Mouse (Mus musculus) embryonic facial prominence, embryonic 13.5 days (tissue): Measurements from ENCODE around the gene Cwc22. TPM values are rescaled to one million over a fixed set of nuclear protein-coding genes. Genes with fewer than 3 reads are reported as not detected.
A peak's percentile ranks its signal among the peaks of the same experiment; 100 is the strongest.

Source experiments
- ATAC-seq: fragments of 200-750 bp; cut with Nextera tagmentation; 2 replicates; pipeline ENCODE4 v1.8.0; 2017; ENCODE audit warnings: low read depth; ENCODE audit not compliant: insufficient number of reproducible peaks, insufficient read depth, low FRiP score, low TSS enrichment
- H3K27ac ChIP-seq: fragments of 300-500 bp; sonication (generic); 2 replicates; pipeline ENCODE4 v1.5.1; 2015; ENCODE audit warnings: moderate library complexity, mild to moderate bottlenecking, inconsistent platforms
- H3K27me3 ChIP-seq: fragments of 300-500 bp; sonication (generic); 2 replicates; pipeline ENCODE4 v1.6.1; 2015; ENCODE audit warnings: mild to moderate bottlenecking, inconsistent platforms
- H3K36me3 ChIP-seq: fragments of 300-500 bp; sonication (generic); 2 replicates; pipeline ENCODE4 v1.6.1; 2015; ENCODE audit warnings: mild to moderate bottlenecking, inconsistent platforms
- H3K4me1 ChIP-seq: fragments of 300-500 bp; sonication (generic); 2 replicates; pipeline ENCODE4 v1.6.1; 2015; ENCODE audit warnings: inconsistent platforms
- H3K4me2 ChIP-seq: fragments of 300-500 bp; sonication (generic); 2 replicates; pipeline ENCODE4 v1.6.1; 2015; ENCODE audit warnings: moderate library complexity, mild to moderate bottlenecking, inconsistent platforms
- H3K4me3 ChIP-seq: fragments of 300-500 bp; sonication (generic); 2 replicates; pipeline ENCODE4 v1.5.1; 2015; ENCODE audit warnings: mild to moderate bottlenecking, inconsistent platforms
- H3K9ac ChIP-seq: fragments of 300-500 bp; sonication (generic); 2 replicates; pipeline ENCODE4 v1.6.1; 2015; ENCODE audit warnings: mild to moderate bottlenecking, inconsistent platforms
- H3K9me3 ChIP-seq: fragments of 300-500 bp; sonication (generic); 2 replicates; pipeline ENCODE4 v1.6.1; 2016; ENCODE audit warnings: inconsistent platforms
- WGBS: fragments of 180-500 bp; shearing (Covaris S2); methylation state at CpG from one replicate; pipeline ENCODE4 v1.1.7; 2015; ENCODE audit warnings: mixed read lengths; 5-methylcytosine and 5-hydroxymethylcytosine counted together
- polyA plus RNA-seq: library from polyadenylated mRNA; unstranded; fragments of >200 nt; fragmentation: Nextera tagmentation; extraction: Ambion mirVana; gene quantifications from 2 replicates; pipeline ENCODE4 v1.2.1, GENCODE M21; 2015

Gene Cwc22
- polyA plus RNA-seq, 1 experiment from 2014 or later: 35.5 TPM

- H3K27me3 ChIP-seq: no peaks in the 10 kb centered on the region
- WGBS: 96% methylated on average over 3 of the region's 3 CpGs
These were observed 16.4 kb upstream of the Cwc22 start for GRCm38 (mm10) chr2:77962450-77963193.

GRCm38 (mm10) chr2:77961256-77961655 lies 15.1 kb upstream of the Cwc22 start:
- 0 out of 2 replicates have a peak, but pooled peaks cover 3% of the 10 kb centered on the region for H3K9me3 ChIP-seq
- no peak overlapping the region for H3K4me2 ChIP-seq
- no peak for ATAC-seq
- H3K4me3 ChIP-seq: no peak overlapping the region
- no peaks in the 10 kb centered on the region for H3K36me3 ChIP-seq
- WGBS: 70% methylated on average over 1 of the region's 1 CpGs
- no peak overlapping the region for H3K9ac ChIP-seq
- H3K27me3 ChIP-seq: no peaks in the 10 kb centered on the region
- H3K4me1 ChIP-seq: no peaks in the 10 kb centered on the region
- no peak overlapping the region for H3K27ac ChIP-seq

More at GRCm38 (mm10) chr2:77962450-77963193, 16.4 kb upstream of the Cwc22 start:
- no peak overlapping the region for H3K4me3 ChIP-seq
- no peaks in the 10 kb centered on the region for H3K36me3 ChIP-seq
- H3K27ac ChIP-seq: no peak overlapping the region
- no peak overlapping the region for H3K9ac ChIP-seq
- ATAC-seq: no peak
- no peak overlapping the region for H3K4me2 ChIP-seq
- H3K9me3 ChIP-seq: 0 out of 2 replicates have a peak, but pooled peaks cover 3% of the 10 kb centered on the region
- H3K4me1 ChIP-seq: no peaks in the 10 kb centered on the region

GRCm38 (mm10) chr2:77960711-77961110 lies 14.5 kb upstream of the Cwc22 start:
- no peak overlapping the region for H3K4me2 ChIP-seq
- H3K36me3 ChIP-seq: no peaks in the 10 kb centered on the region
- no peak overlapping the region for H3K27ac ChIP-seq
- H3K9ac ChIP-seq: no peak overlapping the region
- WGBS: 79% methylated on average over 3 of the region's 3 CpGs
- H3K27me3 ChIP-seq: no peaks in the 10 kb centered on the region
- H3K4me1 ChIP-seq: no peaks in the 10 kb centered on the region
- 0 out of 2 replicates have a peak, but pooled peaks cover 3% of the 10 kb centered on the region for H3K9me3 ChIP-seq
- no peak for ATAC-seq
- no peak overlapping the region for H3K4me3 ChIP-seq

- Histone ChIP-seq H3K9ac (no peak overlapping the region), H3K27ac (no peak overlapping the region), H3K9me3 (0 out of 2 replicates have a peak, but pooled peaks cover 3% of the 10 kb centered on the region), H3K4me3 (no peak overlapping the region), H3K4me1 (no peaks in the 10 kb centered on the region), H3K27me3 (no peaks in the 10 kb centered on the region), H3K4me2 (no peak overlapping the region), H3K36me3 (no peaks in the 10 kb centered on the region)
- ATAC-seq: no peak
- 76% methylated on average over 1 of the region's 1 CpGs for WGBS
These were observed 13.2 kb upstream of the Cwc22 start for GRCm38 (mm10) chr2:77959341-77959740.

GRCm38 (mm10) chr2:77951415-77951913 lies 5.3 kb upstream of the Cwc22 start:
- Histone ChIP-seq H3K4me3 (no peak overlapping the region), H3K9ac (no peak overlapping the region), H3K4me1 (no peaks in the 10 kb centered on the region), H3K27me3 (no peaks in the 10 kb centered on the region), H3K36me3 (no peaks in the 10 kb centered on the region), H3K9me3 (no peaks in the 10 kb centered on the region), H3K27ac (no peak overlapping the region), H3K4me2 (no peak overlapping the region)
- WGBS: 87% methylated on average over 6 of the region's 6 CpGs
- ATAC-seq: no peak

DNA sequence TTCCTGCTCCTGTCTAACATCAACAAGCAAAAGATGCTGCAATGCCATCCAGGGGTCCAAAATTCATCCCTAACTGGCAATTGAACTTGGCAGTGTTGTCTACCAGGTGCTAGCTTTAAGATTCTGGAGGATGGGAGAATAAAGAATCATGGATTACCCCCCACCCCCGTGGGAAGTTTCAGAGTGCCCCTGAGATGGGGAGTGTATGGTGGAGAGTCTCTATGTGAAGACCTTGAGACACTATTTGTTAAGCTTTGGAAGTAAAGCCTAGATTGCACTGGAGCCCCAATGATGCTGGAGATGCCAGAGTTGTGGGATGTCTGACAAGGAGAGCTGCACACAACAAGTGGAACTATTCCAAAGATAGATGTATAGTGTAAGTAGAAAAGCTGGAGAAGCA lies 3.9 kb upstream of the Cwc22 start:
- no peak for ATAC-seq
- WGBS: 74% methylated on average over 1 of the region's 1 CpGs
- H3K4me1 ChIP-seq: peaks cover 3% of the 10 kb centered on the region
- no peaks in the 10 kb centered on the region for H3K27me3 ChIP-seq
- no peaks in the 10 kb centered on the region for H3K9me3 ChIP-seq
- no peak overlapping the region for H3K27ac ChIP-seq
- H3K36me3 ChIP-seq: no peaks in the 10 kb centered on the region
- no peak overlapping the region for H3K9ac ChIP-seq
- H3K4me3 ChIP-seq: no peak overlapping the region
- H3K4me2 ChIP-seq: no peak overlapping the region

DNA sequence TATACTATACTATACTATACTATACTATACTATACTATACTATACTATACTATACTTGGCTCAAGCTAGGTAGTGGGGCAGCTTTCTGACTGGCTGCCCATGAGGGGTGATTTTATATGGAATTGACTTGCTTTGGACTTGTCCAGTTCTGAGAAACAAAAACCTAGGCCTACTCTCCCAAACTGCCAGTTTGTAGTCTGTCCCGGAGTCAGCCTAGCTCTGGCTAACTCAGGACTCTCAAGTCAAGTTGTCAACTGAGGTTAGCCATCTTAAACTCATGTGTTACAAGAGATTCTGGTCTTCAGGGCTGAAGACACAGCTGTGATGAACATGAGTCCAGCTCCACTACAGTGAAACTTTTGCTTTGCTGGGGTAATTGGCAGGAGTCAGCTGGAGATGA lies 3.3 kb upstream of the Cwc22 start:
- H3K9me3 ChIP-seq: no peaks in the 10 kb centered on the region
- ATAC-seq: no peak
- peaks cover 9% of the 10 kb centered on the region for H3K4me1 ChIP-seq
- 86% methylated on average over 1 of the region's 1 CpGs for WGBS
- H3K27me3 ChIP-seq: no peaks in the 10 kb centered on the region
- no peaks in the 10 kb centered on the region for H3K36me3 ChIP-seq
- H3K27ac ChIP-seq: no peak overlapping the region
- no peak overlapping the region for H3K9ac ChIP-seq
- H3K4me2 ChIP-seq: no peak overlapping the region
- H3K4me3 ChIP-seq: no peak overlapping the region

DNA sequence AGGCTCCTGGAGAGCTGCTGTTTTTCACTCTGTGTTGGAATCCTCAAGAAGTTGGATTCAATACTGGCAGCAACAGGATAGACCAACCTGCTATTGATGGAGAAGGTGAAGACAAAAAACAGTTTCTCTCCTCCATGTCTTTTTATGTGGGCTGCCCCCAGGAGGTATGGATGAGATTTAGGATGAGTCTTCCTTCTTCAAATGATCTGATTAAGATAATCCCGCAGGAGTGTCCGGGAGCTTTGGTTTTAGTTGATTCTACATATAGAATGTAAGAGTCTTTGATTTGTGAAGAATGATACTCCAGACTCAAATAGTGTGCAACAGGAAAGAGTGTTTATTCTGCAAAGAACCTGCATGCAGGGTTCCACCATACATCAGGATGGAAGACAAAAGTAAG lies 2.7 kb upstream of the Cwc22 start:
- Histone ChIP-seq H3K27ac (no peak overlapping the region), H3K36me3 (no peaks in the 10 kb centered on the region), H3K27me3 (no peaks in the 10 kb centered on the region), H3K4me1 (peaks cover 14% of the 10 kb centered on the region), H3K9me3 (no peaks in the 10 kb centered on the region), H3K9ac (no peak overlapping the region), H3K4me2 (no peak overlapping the region), H3K4me3 (no peak overlapping the region)
- WGBS: 89% methylated on average over 2 of the region's 2 CpGs
- no peak for ATAC-seq

DNA sequence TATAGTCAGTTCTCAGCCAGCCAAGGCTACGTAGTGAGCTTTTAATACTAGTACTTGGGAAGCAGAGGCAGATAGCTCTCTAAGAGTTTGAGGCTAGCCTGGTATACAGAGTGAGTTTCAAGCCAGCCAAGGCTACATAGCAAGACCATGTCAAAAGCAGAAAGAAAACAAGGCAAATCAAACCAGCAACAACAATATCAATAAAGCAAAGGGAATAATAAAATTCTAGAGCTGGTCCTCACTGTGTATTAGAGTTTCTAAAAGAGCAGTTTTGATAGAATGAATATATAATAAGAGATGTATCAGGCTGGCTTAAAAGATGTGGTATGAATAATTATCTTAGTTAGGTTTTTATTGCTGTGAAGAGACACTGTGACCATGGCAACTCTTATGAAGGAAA lies 2.0 kb upstream of the Cwc22 start:
- H3K9me3 ChIP-seq: no peaks in the 10 kb centered on the region
- no peak for ATAC-seq
- no peak overlapping the region for H3K4me2 ChIP-seq
- H3K9ac ChIP-seq: no peak overlapping the region
- WGBS: 72% methylated on average over 1 of the region's 1 CpGs
- H3K36me3 ChIP-seq: no peaks in the 10 kb centered on the region
- H3K27me3 ChIP-seq: no peaks in the 10 kb centered on the region
- H3K4me3 ChIP-seq: no peak overlapping the region
- H3K4me1 ChIP-seq: peaks cover 14% of the 10 kb centered on the region
- no peak overlapping the region for H3K27ac ChIP-seq

GRCm38 (mm10) chr2:77947161-77947870 lies 1.1 kb upstream of the Cwc22 start:
- no peak overlapping the region for H3K4me2 ChIP-seq

DNA sequence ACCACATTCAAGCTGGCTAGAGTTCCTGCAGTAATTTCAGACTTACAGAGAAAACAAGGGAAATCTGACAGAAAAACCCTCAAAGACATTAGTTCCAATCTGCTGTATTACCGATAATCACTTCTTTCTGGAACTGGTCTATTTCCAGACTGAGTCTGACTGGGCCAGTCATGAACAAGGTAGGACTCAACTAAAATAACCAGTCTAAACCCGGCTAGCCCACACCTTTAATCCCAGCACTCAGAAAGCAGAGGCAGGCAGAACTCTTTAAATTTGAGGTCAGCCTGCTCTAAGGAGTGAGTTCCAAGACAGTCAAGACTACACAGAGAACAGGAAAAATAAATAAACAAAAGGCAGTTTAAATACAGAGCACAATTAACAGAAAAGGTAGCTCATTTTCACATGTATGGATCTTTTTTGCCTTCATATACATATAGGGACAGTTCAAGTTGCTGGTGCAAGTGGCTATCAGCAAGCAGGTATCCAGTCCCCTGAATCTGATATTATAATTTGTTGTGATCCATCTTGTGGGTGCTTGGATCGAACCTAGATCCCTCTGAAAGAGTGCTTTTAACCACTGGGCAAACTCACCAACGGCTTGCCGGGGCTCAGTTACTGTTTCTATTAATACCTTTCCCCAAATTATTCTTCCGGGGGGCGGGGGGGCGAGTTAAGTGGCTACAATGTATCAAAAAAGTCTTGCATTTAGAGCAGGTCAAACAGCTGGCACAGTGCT lies 1.1 kb downstream of the Cwc22 start:
- Histone ChIP-seq H3K9me3 (no peaks in the 10 kb centered on the region), H3K4me1 (peaks cover 14% of the 10 kb centered on the region), H3K9ac (peak overlapping the region; percentile 96), H3K27me3 (no peaks in the 10 kb centered on the region), H3K36me3 (peaks cover 4% of the 10 kb centered on the region; the same call in 1 of the 2 replicates), H3K27ac (no peak overlapping the region), H3K4me3 (peak overlapping the region; percentile 78), H3K4me2 (peak overlapping the region; percentile 84)
- ATAC-seq: no peak
- 38% methylated on average over 8 of the region's 8 CpGs for WGBS

More at GRCm38 (mm10) chr2:77947161-77947870, 1.1 kb upstream of the Cwc22 start:
- Histone ChIP-seq H3K4me1 (peaks cover 14% of the 10 kb centered on the region), H3K27ac (no peak overlapping the region), H3K4me3 (no peak overlapping the region), H3K9ac (no peak overlapping the region), H3K9me3 (no peaks in the 10 kb centered on the region), H3K27me3 (no peaks in the 10 kb centered on the region), H3K36me3 (no peaks in the 10 kb centered on the region)
- WGBS: 68% methylated on average over 3 of the region's 3 CpGs
- ATAC-seq: no peak
